Mouse (Mus musculus): ENCODE results near the gene Actg1. TPM values are rescaled to one million over a fixed set of nuclear protein-coding genes. Genes with fewer than 3 reads are reported as not detected.

Gene Actg1
- polyA plus RNA-seq, 1 experiment from 2014 or later = 2,860 TPM

GRCm38 (mm10) chr11:120298441-120299141 lies 49.8 kb downstream of the Actg1 start:
- H3K9ac ChIP-seq (replicated peaks; ENCODE audit: low read length) = no peak overlapping the region
- WGBS = 73% methylated on average over 4 of the region's 4 CpGs
- no peak overlapping the region for H3K4me3 ChIP-seq (ENCODE audit: low read length)
- H3K9me3 ChIP-seq (ENCODE audit: low read length) = peaks cover 5% of the 10 kb centered on the region; the same call in 1 of the 2 replicates
- H3K36me3 ChIP-seq (ENCODE audit: insufficient read depth, low read length) = no peaks in the 10 kb centered on the region
- H3K27ac ChIP-seq (ENCODE audit: low read length) = no peak overlapping the region
- no peaks in the 10 kb centered on the region for H3K27me3 ChIP-seq (ENCODE audit: insufficient read depth, low read length)
- ATAC-seq (ENCODE audit: low FRiP score, low TSS enrichment) = no peak
- H3K4me2 ChIP-seq (replicated peaks; ENCODE audit: low read depth, low read length) = no peak overlapping the region
- peaks cover 35% of the 10 kb centered on the region for H3K4me1 ChIP-seq (ENCODE audit: insufficient read depth, low read length)

- no peak overlapping the region for H3K4me2 ChIP-seq (replicated peaks; ENCODE audit: low read depth, low read length)
- peaks cover 40% of the 10 kb centered on the region for H3K4me1 ChIP-seq (ENCODE audit: insufficient read depth, low read length)
- peaks cover 5% of the 10 kb centered on the region; the same call in 1 of the 2 replicates for H3K9me3 ChIP-seq (ENCODE audit: low read length)
- no peaks in the 10 kb centered on the region for H3K27me3 ChIP-seq (ENCODE audit: insufficient read depth, low read length)
- 80% methylated on average over 7 of the region's 7 CpGs for WGBS
- no peaks in the 10 kb centered on the region for H3K36me3 ChIP-seq (ENCODE audit: insufficient read depth, low read length)
- H3K4me3 ChIP-seq (ENCODE audit: low read length) = no peak overlapping the region
- ATAC-seq (ENCODE audit: low FRiP score, low TSS enrichment) = no peak
- H3K27ac ChIP-seq (ENCODE audit: low read length) = no peak overlapping the region
- no peak overlapping the region for H3K9ac ChIP-seq (replicated peaks; ENCODE audit: low read length)
These were observed 50.6 kb downstream of the Actg1 start for GRCm38 (mm10) chr11:120297767-120298166.

- Histone ChIP-seq H3K9me3 (ENCODE audit: low read length) (peaks cover 5% of the 10 kb centered on the region; the same call in 1 of the 2 replicates), H3K4me1 (ENCODE audit: insufficient read depth, low read length) (peaks cover 45% of the 10 kb centered on the region), H3K36me3 (ENCODE audit: insufficient read depth, low read length) (no peaks in the 10 kb centered on the region), H3K27me3 (ENCODE audit: insufficient read depth, low read length) (no peaks in the 10 kb centered on the region), H3K4me2 (replicated peaks; ENCODE audit: low read depth, low read length) (no peak overlapping the region), H3K27ac (ENCODE audit: low read length) (no peak overlapping the region), H3K4me3 (ENCODE audit: low read length) (no peak overlapping the region), H3K9ac (replicated peaks; ENCODE audit: low read length) (0 out of 2 replicates have a peak overlapping the region, but pooled peaks have one; percentile 11)
- peak; percentile 25; the same call in 1 of the 2 replicates for ATAC-seq (ENCODE audit: low FRiP score, low TSS enrichment)
- WGBS = 21% methylated on average over 13 of the region's 13 CpGs
These were observed 51.8 kb downstream of the Actg1 start for GRCm38 (mm10) chr11:120296305-120297144.

Small RNA genes within 50 kb of the gene (microRNA-seq; reads per million reads assigned to microRNA genes)
- gene Gm23419 = not detected
- gene Mir6935 = 1.6 reads per million, percentile 3 among the genes with 10 or more reads in this experiment

Other genes starting within 250 kb of the Actg1 start
- 22.0 and 24.9 TPM in 2 replicates for gene Tepsin, start 249.8 kb downstream of the Actg1 start, polyA plus RNA-seq (2015; fragmentation: Nextera tagmentation; extraction: Ambion mirVana)
- 89.2 and 98.9 TPM in 2 replicates for gene Ndufaf8, start 249.6 kb downstream of the Actg1 start, polyA plus RNA-seq (2015; fragmentation: Nextera tagmentation; extraction: Ambion mirVana)
- gene Slc38a10, start 197.2 kb downstream of the Actg1 start, polyA plus RNA-seq (2015; fragmentation: Nextera tagmentation; extraction: Ambion mirVana) = 132 and 133 TPM in 2 replicates
- 13.2 and 14.2 TPM in 2 replicates for gene Bahcc1, start 115.6 kb downstream of the Actg1 start, polyA plus RNA-seq (2015; fragmentation: Nextera tagmentation; extraction: Ambion mirVana)
- 0.72 and 0.82 TPM in 2 replicates for gene Fscn2, start 13.0 kb upstream of the Actg1 start, polyA plus RNA-seq (2015; fragmentation: Nextera tagmentation; extraction: Ambion mirVana)
- 42.3 and 44.8 TPM in 2 replicates for gene Faap100, start 30.2 kb upstream of the Actg1 start, polyA plus RNA-seq (2015; fragmentation: Nextera tagmentation; extraction: Ambion mirVana)
- 34.1 and 34.4 TPM in 2 replicates for gene Nploc4, start 89.2 kb upstream of the Actg1 start, polyA plus RNA-seq (2015; fragmentation: Nextera tagmentation; extraction: Ambion mirVana)
- gene Tspan10, start 94.1 kb upstream of the Actg1 start, polyA plus RNA-seq (2015; fragmentation: Nextera tagmentation; extraction: Ambion mirVana) = not detected in 2 replicates
- 0.39 and 0.45 TPM in 2 replicates for gene Pde6g, start 105.0 kb upstream of the Actg1 start, polyA plus RNA-seq (2015; fragmentation: Nextera tagmentation; extraction: Ambion mirVana)
- gene Oxld1, start 109.5 kb upstream of the Actg1 start, polyA plus RNA-seq (2015; fragmentation: Nextera tagmentation; extraction: Ambion mirVana) = 15.4 and 15.9 TPM in 2 replicates
- 40.6 and 43.9 TPM in 2 replicates for gene Ccdc137, start 109.6 kb upstream of the Actg1 start, polyA plus RNA-seq (2015; fragmentation: Nextera tagmentation; extraction: Ambion mirVana)
- gene Arl16, start 119.1 kb upstream of the Actg1 start, polyA plus RNA-seq (2015; fragmentation: Nextera tagmentation; extraction: Ambion mirVana) = 46.5 and 50.4 TPM in 2 replicates
- gene Mrpl12, start 136.1 kb upstream of the Actg1 start, polyA plus RNA-seq (2015; fragmentation: Nextera tagmentation; extraction: Ambion mirVana) = 176 and 177 TPM in 2 replicates
- gene Slc25a10, start 143.3 kb upstream of the Actg1 start, polyA plus RNA-seq (2015; fragmentation: Nextera tagmentation; extraction: Ambion mirVana) = 120 and 123 TPM in 2 replicates
- 4.7 and 5.5 TPM in 2 replicates for gene Gcgr, start 182.2 kb upstream of the Actg1 start, polyA plus RNA-seq (2015; fragmentation: Nextera tagmentation; extraction: Ambion mirVana)
- 218 and 232 TPM in 2 replicates for gene Mcrip1, start 201.2 kb upstream of the Actg1 start, polyA plus RNA-seq (2015; fragmentation: Nextera tagmentation; extraction: Ambion mirVana)
- 0.55 and 0.57 TPM in 2 replicates for gene Ppp1r27, start 202.6 kb upstream of the Actg1 start, polyA plus RNA-seq (2015; fragmentation: Nextera tagmentation; extraction: Ambion mirVana)
- gene P4hb, start 224.7 kb upstream of the Actg1 start, polyA plus RNA-seq (2015; fragmentation: Nextera tagmentation; extraction: Ambion mirVana) = 843 and 914 TPM in 2 replicates
- 696 and 712 TPM in 2 replicates for gene Arhgdia, start 233.1 kb upstream of the Actg1 start, polyA plus RNA-seq (2015; fragmentation: Nextera tagmentation; extraction: Ambion mirVana)
- gene Alyref, start 249.8 kb upstream of the Actg1 start, polyA plus RNA-seq (2015; fragmentation: Nextera tagmentation; extraction: Ambion mirVana) = 92.2 and 372 TPM in 2 replicates
- 195 and 197 TPM in 2 replicates for gene Anapc11, start 249.9 kb upstream of the Actg1 start, polyA plus RNA-seq (2015; fragmentation: Nextera tagmentation; extraction: Ambion mirVana)

Measured in kidney, embryonic 16.5 days (tissue).